Mouse (Mus musculus): ENCODE data around the gene Ptges3.
"Not testable (repeated sequence)": the region's sequence is repeated elsewhere in the genome, so short reads cannot be mapped to it uniquely, and the experiment has no call there.

Ptges3 gene

GRCm38 (mm10) chr10:128058601-128059151 lies at the start of gene Ptges3:
Gene Ptges3 (plus strand): TSS chr10:128058954.
- DNase-seq, result peak; percentile 97

DNA sequence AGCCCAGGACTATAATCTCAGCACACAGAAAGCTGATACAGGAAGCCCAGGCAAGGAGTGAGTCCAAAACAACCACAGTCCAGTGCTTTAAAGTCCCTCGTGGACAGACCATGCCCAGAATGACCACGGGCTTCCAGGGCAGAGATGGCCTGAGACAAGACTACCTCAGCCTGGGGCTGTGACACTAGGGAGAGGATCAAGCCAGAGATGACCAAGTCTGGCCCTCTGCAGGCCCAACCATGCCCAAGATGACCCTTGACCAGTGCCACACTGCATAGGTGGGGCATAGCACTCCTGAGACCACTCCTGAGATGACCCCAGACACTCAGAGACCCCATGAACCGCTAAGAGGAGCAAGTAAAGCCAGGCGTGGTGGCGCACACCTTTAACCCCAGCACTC lies 49.0 kb upstream of the Ptges3 start:
- no peak for DNase-seq

DNA sequence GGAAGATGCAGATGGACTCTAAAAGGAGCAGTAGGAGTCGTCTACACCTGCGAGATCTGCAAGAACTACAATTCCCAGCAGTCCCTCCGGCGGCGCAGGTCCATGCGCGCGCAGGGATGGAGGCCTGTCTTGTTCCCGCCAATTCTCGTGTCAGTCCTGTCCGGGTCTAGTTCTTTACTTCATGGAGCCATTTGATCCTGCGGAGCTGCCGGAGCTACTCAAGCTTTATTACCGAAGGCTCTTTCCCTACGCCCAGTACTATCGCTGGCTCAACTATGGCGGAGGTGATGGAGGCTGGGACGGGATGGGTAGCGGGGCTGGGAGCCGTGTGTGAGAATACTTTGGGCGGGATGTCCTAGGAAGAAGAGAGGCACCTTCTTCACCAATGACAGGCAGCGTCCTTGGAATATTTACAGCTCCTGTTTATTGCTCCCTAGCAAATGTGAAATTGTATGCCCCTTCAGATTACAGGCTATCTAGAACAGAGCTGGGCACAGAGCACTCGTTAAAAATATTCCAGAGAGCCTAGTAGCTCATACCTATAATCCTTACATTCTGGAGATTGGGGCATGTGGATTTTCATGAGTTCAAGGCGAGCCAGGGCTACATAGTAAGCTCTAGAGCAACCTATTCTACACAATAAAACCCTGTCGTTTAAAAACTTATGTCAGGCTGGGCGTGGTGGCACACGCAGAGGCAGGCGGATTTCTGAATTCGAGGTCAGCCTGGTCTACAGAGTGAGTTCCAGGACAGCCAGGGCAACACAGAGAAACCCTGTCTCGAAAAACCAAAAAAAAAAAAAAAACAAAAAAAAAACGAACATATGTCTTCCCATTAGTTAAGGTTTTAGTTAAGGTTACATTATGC lies 43.5 kb upstream of the Ptges3 start, which contains the start of gene Prim1:
Prim1 (plus strand) TSS at position 101 of the 867 bp plus-strand sequence.
- peak; percentile 89 for DNase-seq

- no peak for DNase-seq
Measured at GRCm38 (mm10) chr10:128022196-128022595, 36.6 kb upstream of the Ptges3 start.

DNA sequence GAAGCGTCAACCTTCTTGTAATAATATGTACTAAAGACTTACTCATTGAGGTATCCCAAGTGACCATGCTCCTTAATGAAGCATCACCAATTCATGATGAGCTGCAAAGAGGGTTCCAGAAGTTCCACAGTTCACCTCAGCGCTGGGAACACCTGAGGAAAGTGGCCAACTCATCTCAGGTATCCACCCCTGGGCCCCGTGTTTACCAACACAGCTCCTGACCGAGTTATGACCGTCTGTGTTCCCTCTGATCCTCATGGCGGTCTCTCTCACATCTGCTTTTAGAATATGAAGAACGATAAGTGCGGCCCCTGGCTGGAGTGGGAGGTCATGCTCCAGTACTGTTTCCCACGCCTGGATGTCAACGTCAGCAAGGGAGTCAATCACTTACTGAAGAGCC lies 35.3 kb upstream of the Ptges3 start:
- DNase-seq, result no peak

DNA sequence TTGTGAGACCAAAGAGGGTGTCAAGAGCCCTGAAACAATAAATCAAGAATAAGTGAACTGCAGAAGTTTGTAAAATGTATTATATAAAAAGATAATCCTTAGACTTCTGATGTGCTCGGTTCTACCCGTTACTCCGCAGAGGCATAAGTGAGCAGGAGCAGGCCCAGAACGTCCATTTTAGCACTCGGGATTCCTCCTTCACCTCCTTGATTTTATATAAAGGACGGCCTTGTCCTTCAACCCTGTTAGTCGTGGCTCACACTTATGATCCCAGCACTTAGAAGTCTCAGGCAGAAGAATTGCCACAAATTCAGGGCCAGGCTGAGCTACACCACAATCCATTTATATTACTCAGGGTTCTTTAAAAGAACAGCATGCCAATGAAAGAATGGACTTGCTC lies 28.8 kb upstream of the Ptges3 start:
- no peak for DNase-seq

DNA sequence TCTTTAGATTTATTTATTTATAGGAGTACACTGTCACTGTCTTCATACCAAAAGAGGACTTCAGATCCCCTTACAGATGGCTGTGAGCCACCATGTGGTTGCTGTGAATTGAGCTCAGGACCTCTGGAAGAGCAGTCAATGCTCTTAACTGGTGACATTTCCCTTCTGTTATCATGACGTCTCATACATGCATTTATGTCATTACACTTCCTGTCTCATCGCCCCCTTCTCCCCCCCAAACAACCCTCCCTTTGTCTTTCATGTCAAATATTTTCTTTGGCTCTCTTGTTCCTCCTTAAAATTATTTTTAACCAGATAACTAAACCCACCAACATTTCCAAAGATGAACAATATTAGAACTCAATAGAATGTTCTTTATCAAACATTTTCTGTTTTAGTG lies 27.9 kb upstream of the Ptges3 start:
- no peak for DNase-seq

DNA sequence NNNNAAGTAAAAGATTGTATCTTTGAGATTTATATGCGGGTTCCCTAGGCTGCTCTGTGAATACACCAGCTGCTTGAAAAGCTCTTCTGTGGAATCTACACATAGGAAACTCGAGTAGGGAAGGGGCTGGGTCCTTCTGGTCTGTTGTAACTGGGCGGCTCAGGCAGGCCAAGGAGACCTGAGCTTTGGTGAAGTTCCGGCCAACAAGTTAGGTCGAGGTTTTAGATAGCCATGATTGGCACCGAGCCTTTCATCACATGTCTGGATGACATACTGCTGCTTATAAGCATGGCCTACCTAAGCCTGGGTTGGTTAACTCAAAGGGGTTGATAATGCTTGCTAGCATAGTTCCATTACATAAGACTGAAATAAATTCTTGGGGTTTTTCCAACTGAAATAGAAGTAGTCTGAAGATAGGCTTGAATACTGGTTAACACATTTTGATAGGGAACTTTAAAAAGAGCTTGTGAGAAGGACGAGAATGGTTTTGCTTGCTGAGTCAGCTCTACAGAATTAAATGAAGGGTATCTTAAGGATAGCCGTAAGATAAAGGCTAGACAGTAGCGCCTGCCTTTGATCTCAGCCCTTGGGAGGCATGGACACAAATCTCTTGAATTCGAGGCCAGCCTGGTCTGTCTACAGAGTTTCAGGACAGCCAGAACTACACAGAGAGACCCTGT lies 21.9 kb upstream of the Ptges3 start:
- DNase-seq, result peak; percentile 76

DNA sequence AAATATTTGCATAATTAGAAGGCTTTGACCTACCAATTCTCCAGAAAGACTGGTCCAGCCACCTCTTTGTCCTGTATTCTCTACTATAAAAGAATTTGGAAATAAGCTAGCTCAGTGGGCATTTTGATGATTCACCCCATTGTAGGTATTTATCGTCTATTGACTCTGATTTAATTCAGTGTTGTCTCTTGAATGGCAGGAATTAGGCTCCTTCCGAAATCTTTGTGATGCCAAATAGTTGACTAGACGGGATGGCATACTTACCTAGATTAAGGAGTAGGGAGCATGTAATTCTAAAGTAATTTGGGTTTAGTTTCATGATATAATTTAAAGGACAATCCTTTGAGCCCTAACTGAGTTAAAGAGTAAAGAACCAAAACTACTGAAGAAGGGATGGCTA lies 20.8 kb upstream of the Ptges3 start:
- no peak for DNase-seq

DNA sequence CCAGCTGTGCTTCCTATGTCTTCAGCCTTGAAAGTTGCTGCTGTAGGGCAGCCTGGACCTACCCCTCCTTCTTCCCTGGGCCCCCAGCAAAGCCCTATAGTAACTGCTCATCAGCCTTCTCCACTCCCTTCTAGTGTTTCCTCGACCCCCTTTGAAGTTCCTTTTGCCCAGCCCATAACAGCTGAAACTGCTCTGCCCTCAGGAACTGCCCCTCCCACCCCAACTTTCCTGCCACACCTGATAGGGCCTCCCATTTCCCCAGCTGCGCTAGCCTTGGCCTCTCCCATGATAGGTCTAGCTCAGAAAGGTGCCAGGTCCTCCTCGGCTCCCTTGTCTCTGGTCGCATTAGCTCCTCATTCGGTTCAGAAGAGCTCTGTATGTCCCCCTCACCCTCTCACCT lies 19.6 kb upstream of the Ptges3 start:
- peak; percentile 11 for DNase-seq

DNA sequence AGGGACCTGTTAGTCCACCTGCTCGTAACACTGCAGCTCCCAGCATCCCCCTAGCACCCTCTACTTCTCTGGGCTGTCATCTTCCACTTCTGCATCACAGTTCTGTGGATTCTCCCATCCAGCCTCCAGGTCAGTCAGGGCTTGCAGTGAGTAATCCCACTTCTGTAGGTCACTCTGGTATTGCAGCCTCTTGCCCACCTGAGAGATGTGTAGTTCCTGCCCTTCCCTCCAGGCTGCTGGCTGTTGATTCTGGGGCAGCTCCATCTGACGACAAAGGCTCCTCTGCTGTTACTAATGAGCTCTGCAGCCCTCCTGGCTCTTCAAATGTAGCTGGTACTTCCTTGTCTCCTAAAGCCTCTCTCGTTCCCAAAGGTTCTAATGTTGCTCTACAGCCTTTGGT lies 18.9 kb upstream of the Ptges3 start:
- DNase-seq, result no peak

- DNase-seq, result no peak
Measured at GRCm38 (mm10) chr10:128040293-128040692, 18.5 kb upstream of the Ptges3 start.

DNA sequence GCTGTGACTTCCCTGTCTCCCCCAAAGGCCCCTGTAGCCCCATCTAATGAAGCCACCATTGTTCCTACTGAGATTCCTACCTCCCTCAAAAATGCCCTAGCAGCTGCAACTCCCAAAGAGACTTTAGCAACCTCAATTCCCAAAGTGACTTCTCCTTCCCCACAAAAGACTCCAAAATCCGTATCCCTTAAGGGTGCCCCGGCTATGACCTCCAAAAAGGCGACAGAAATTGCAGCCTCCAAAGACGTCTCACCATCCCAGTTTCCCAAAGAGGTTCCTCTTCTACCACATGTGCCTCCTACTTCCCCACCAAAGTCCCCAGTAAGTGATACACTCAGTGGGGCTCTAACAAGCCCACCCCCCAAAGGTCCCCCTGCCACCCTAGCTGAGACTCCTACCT lies 17.1 kb upstream of the Ptges3 start:
- no peak for DNase-seq

- no peak for DNase-seq
Measured at GRCm38 (mm10) chr10:128042466-128042865, 16.3 kb upstream of the Ptges3 start.

- DNase-seq, result no peak
Measured at GRCm38 (mm10) chr10:128043041-128043835, 15.5 kb upstream of the Ptges3 start.

DNA sequence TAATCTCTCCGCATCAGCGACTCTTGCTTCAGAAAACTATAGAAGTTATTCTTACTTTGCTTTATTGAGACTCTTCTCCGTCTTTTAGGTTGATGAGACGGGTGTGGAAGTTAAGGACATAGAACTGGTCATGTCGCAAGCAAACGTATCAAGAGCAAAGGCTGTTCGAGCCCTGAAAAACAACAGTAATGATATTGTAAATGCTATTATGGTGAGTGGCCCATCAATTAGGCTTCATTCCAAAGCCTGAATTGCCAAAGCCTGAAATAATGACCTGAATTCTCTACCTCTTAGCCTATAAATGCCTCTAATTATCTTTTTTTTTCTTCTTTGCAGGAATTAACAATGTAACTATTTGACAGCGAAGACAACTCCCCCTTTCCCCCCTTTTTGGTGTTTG lies 10.6 kb upstream of the Ptges3 start:
- DNase-seq, result no peak

GRCm38 (mm10) chr10:128049741-128050140 lies 9.0 kb upstream of the Ptges3 start:
- no peak for DNase-seq

GRCm38 (mm10) chr10:128050355-128050754 lies 8.4 kb upstream of the Ptges3 start:
- no peak for DNase-seq

GRCm38 (mm10) chr10:128051589-128051988 lies 7.2 kb upstream of the Ptges3 start:
- DNase-seq, result no peak

DNA sequence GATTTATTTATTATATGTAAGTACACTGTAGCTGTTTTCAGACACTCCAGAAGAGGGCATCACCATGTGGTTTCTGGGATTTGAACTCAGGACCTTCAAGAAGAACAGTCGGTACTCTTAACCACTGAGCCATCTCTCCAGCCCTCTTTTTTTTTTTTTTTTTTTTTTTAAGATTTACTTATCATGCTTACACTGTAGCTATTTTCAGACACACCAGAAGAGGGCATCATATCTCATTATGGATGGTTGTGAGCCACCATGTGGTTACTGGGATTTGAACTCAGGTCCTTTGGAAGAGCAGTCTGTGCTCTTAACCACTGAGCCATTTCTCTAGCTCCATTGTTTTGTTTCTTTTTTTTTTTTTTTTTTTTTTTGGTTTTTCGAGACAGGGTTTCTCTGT lies 6.6 kb upstream of the Ptges3 start:
- not testable (repeated sequence) for DNase-seq

DNA sequence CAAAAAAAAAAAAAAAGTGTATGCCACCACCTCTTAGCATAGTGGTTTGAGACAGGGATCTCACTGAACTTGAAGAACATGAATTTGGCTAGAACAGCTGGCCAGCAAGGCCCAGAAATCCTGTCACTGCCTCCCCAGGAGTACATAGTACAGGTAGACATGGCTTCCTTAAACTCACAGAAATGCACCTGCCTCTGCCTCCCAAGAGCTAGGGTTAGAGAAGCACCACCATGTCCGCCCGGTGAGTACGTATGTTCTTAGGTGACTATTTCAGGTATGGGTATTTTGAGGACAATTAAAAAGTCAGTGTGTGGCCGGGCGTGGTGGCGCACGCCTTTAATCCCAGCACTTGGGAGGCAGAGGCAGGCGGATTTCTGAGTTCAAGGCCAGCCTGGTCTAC lies 5.8 kb upstream of the Ptges3 start:
- DNase-seq, result no peak

DNA sequence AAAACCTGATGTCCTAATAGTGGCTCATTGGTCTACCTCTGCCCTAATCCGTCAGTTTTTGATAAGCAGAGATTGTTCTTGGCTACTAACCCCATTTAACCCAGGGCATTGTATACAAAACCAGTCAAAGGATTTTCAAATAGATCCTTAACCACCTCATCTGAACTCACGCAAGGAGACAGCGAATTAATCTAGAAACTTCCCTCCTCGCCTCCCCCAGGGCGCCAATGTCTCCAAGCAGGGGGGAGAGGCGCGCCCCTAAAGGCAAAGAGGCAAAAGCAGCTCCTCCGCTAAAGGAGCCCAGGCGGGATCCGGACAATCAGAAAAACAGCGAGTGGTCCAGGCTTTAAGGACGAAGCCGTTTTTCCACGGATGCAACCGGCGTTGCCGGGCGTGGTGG lies 570 bp upstream of the Ptges3 start:
- DNase-seq, result no peak
